Mouse (Mus musculus) myocyte (in vitro differentiated cells): Measurements from ENCODE around the gene Srsf1. TPM values are rescaled to one million over a fixed set of nuclear protein-coding genes. Genes with fewer than 3 reads are reported as not detected.

Experiments
- H3K27me3 ChIP-seq: one replicate; pipeline ENCODE4 v1.6.1; 2011; ENCODE audit not compliant: control insufficient read depth, insufficient read depth, insufficient read length
- H3K36me3 ChIP-seq: one replicate; pipeline ENCODE4 v1.6.1; 2011; ENCODE audit not compliant: control insufficient read depth, insufficient read depth
- H3K4me2 ChIP-seq: one replicate; pipeline ENCODE4 v1.6.1; 2011; ENCODE audit warnings: low read depth, control low read depth
- H3K4me3 ChIP-seq: one replicate; pipeline ENCODE4 v1.5.1; 2011; ENCODE audit warnings: mild to moderate bottlenecking, control low read depth, moderate library complexity
- H3K79me2 ChIP-seq: one replicate; pipeline ENCODE4 v1.6.1; 2011; ENCODE audit not compliant: control insufficient read depth, insufficient read depth
- H3ac ChIP-seq: one replicate; pipeline ENCODE4 v1.6.1; 2011; ENCODE audit not compliant: control insufficient read depth, insufficient read length
- CEBPB ChIP-seq: IDR thresholded peaks from 2 replicates; pipeline ENCODE4 v1.6.1; 2011; ENCODE audit warnings: mild to moderate bottlenecking, moderate library complexity; ENCODE audit not compliant: poor library complexity, insufficient read depth, severe bottlenecking
- E2F4 ChIP-seq: IDR thresholded peaks from one replicate; pipeline ENCODE4 v1.6.1; 2011; ENCODE audit warnings: mild to moderate bottlenecking, control low read depth, moderate library complexity; ENCODE audit not compliant: insufficient read depth
- MAX ChIP-seq: IDR thresholded peaks from one replicate; pipeline ENCODE4 v1.6.1; 2011; ENCODE audit warnings: low read depth, mild to moderate bottlenecking, control low read depth
- MYOD1 ChIP-seq, 3 experiments: IDR thresholded peaks; one replicate each; pipeline ENCODE4 v1.6.1; 2011; ENCODE audit warnings: control low read depth in 2 of 3, low read depth in 2 of 3, mild to moderate bottlenecking in 2 of 3, moderate library complexity in 1 of 3; ENCODE audit not compliant: insufficient read length in 2 of 3, control insufficient read depth in 1 of 3
- MYOG ChIP-seq, 3 experiments: IDR thresholded peaks; one replicate each; pipeline ENCODE4 v1.6.1; 2011; ENCODE audit warnings: control low read depth in 2 of 3, low read depth in 2 of 3, mild to moderate bottlenecking in 2 of 3; ENCODE audit not compliant: insufficient read length in 2 of 3, control insufficient read depth in 1 of 3, insufficient read depth in 1 of 3
- POLR2A ChIP-seq: IDR thresholded peaks from one replicate; pipeline ENCODE4 v1.6.1; 2011; ENCODE audit warnings: low read depth, mild to moderate bottlenecking, control low read depth, moderate library complexity; ENCODE audit not compliant: insufficient read length
- POLR2AphosphoS2 ChIP-seq: IDR thresholded peaks from one replicate; pipeline ENCODE4 v1.6.1; 2011; ENCODE audit warnings: low read depth, control low read depth; ENCODE audit not compliant: insufficient read length
- REST ChIP-seq: IDR thresholded peaks from one replicate; pipeline ENCODE4 v1.6.1; 2011; ENCODE audit warnings: mild to moderate bottlenecking, control low read depth, moderate library complexity; ENCODE audit not compliant: insufficient read depth, insufficient read length
- SRF ChIP-seq: IDR thresholded peaks from one replicate; pipeline ENCODE4 v1.6.1; 2011; ENCODE audit warnings: low read depth; ENCODE audit not compliant: control insufficient read depth, insufficient read length
- TCF12 ChIP-seq: IDR thresholded peaks from one replicate; pipeline ENCODE4 v1.6.1; 2011; ENCODE audit warnings: mild to moderate bottlenecking, control low read depth; ENCODE audit not compliant: poor library complexity, insufficient read depth, severe bottlenecking
- TCF3 ChIP-seq: IDR thresholded peaks from one replicate; pipeline ENCODE4 v1.6.1; 2011; ENCODE audit warnings: low read depth, control low read depth; ENCODE audit not compliant: insufficient read length
- USF1 ChIP-seq: IDR thresholded peaks from one replicate; pipeline ENCODE4 v1.6.1; 2011; ENCODE audit warnings: low read depth, mild to moderate bottlenecking, control low read depth, moderate library complexity
- polyA plus RNA-seq: library from polyadenylated mRNA; unstranded; fragments of >200 nt; fragmentation: generic; extraction: Trizol; gene quantifications from one replicate; pipeline ENCODE4 v1.2.1, GENCODE M21; 2012; ENCODE audit warnings: missing spikeins

The Srsf1 gene
- polyA plus RNA-seq, 1 experiment: 69.9 TPM

DNA sequence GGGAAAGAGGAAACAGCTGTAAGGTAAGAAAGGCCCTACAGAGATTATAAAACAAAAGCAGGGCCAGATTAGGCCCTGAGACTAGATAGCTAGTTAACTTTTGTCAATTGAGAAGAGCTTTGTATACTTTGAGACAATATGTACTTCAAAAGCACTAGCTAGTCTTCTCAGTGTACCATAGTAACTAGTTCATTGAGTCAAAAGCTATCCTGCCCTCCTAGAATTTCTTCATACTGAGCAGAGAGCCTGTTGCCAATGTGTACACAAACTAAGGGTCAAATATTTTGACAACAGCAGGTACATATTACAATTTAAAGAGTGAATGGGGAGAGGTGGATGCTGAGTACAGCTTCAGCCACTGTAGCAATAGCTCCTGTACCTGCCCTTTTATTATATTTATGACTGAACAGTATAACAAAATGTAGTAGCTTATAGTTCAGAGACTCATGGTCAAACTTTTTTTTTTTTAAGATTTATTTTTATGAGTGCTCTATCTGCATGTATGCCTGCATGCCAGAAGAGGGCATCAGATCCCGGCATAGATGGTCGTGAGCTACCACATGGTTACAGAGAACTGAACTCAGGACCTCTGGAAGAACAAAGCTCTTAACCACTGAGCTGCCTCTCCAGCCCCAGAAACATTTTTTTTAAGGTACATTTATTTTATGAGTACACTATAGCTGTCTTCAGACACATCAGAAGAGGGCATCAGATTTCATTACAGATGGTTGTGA is 14.9 kb downstream of the Srsf1 start:
- no peak overlapping the region for H3ac ChIP-seq
- no peak overlapping the region for H3K4me3 ChIP-seq
- TF ChIP-seq POLR2AphosphoS2: no peak
- no peak for TF ChIP-seq MAX
- TF ChIP-seq USF1: no peak
- no peak for TF ChIP-seq REST
- TF ChIP-seq POLR2A: no peak
- no peak for TF ChIP-seq TCF3
- no peak for TF ChIP-seq MYOD1 (IDR thresholded peaks at IDR 0.05; ENCODE audit: control insufficient read depth in 1 of 3, insufficient read length in 2 of 3, low read depth in 2 of 3)
- TF ChIP-seq SRF: no peak
- no peak for TF ChIP-seq MYOG (IDR thresholded peaks at IDR 0.05; ENCODE audit: control insufficient read depth in 1 of 3, insufficient read depth in 1 of 3, insufficient read length in 2 of 3, low read depth in 2 of 3)
- no peak for TF ChIP-seq E2F4
- TF ChIP-seq CEBPB: no peak
- TF ChIP-seq TCF12: no peak
- H3K36me3 ChIP-seq: no peaks in the 10 kb centered on the region
- no peaks in the 10 kb centered on the region for H3K79me2 ChIP-seq
- no peak overlapping the region for H3K4me2 ChIP-seq
- no peaks in the 10 kb centered on the region for H3K27me3 ChIP-seq

DNA sequence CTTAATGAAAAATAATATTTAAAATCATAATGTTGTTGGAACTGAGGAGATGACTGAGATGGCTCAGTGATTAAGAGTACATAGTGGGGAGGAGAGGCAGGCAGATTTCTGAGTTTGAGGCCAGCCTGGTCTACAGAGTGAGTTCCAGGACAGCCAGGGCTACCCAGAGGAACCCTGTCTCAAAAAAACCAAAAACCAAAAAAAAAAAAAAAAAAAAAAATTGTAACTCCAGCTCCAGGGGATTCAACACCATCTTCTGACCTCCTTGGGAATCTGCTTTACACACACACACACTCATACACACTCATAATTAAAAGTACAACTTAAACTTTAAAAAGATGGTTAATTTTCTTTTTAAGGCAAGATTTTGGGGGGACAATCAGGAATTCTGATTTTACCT is 18.6 kb downstream of the Srsf1 start:
- peaks cover 23% of the 10 kb centered on the region for H3K79me2 ChIP-seq
- no peak for TF ChIP-seq POLR2A
- TF ChIP-seq MYOD1 (IDR thresholded peaks at IDR 0.05; ENCODE audit: control insufficient read depth in 1 of 3, insufficient read length in 2 of 3, low read depth in 2 of 3): no peak
- TF ChIP-seq E2F4: no peak
- TF ChIP-seq SRF: no peak
- TF ChIP-seq USF1: no peak
- no peak for TF ChIP-seq TCF12
- TF ChIP-seq REST: no peak
- no peak for TF ChIP-seq CEBPB
- TF ChIP-seq TCF3: no peak
- TF ChIP-seq MAX: no peak
- TF ChIP-seq POLR2AphosphoS2: no peak
- TF ChIP-seq MYOG (IDR thresholded peaks at IDR 0.05; ENCODE audit: control insufficient read depth in 1 of 3, insufficient read depth in 1 of 3, insufficient read length in 2 of 3, low read depth in 2 of 3): no peak
- H3K4me2 ChIP-seq: no peak overlapping the region
- H3ac ChIP-seq: no peak overlapping the region
- H3K4me3 ChIP-seq: no peak overlapping the region
- H3K27me3 ChIP-seq: no peaks in the 10 kb centered on the region
- no peaks in the 10 kb centered on the region for H3K36me3 ChIP-seq

DNA sequence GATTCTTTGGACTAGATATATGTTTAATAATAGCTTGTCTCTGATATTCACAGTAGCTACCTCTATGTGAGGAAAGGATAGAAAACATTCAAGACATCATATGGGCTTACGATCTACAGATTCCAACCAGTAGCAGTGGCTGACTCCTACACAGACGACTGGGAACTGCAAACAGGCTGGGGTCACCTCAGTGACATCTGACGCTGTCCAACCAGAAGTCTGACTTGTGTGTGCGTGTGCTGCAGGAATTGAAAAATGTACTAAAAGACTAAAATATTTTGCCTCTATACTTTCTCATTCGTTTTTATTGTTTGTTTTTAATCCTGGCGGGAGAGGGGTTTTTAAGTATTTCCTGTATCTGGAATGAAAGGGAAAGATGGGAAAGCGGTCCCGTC is 20.0 kb downstream of the Srsf1 start:
- Histone ChIP-seq H3ac (peak overlapping the region; percentile 44), H3K4me3 (peak overlapping the region; percentile 85), H3K27me3 (no peaks in the 10 kb centered on the region), H3K79me2 (peaks cover 38% of the 10 kb centered on the region), H3K4me2 (peak overlapping the region; percentile 91), H3K36me3 (no peaks in the 10 kb centered on the region)
- TF ChIP-seq POLR2A: no peak
- TF ChIP-seq TCF3: no peak
- TF ChIP-seq MAX: no peak
- no peak for TF ChIP-seq SRF
- TF ChIP-seq MYOD1 (IDR thresholded peaks at IDR 0.05; ENCODE audit: control insufficient read depth in 1 of 3, insufficient read length in 2 of 3, low read depth in 2 of 3): no peak
- TF ChIP-seq USF1: no peak
- TF ChIP-seq E2F4: no peak
- no peak for TF ChIP-seq MYOG (IDR thresholded peaks at IDR 0.05; ENCODE audit: control insufficient read depth in 1 of 3, insufficient read depth in 1 of 3, insufficient read length in 2 of 3, low read depth in 2 of 3)
- no peak for TF ChIP-seq REST
- TF ChIP-seq CEBPB: no peak
- no peak for TF ChIP-seq POLR2AphosphoS2

DNA sequence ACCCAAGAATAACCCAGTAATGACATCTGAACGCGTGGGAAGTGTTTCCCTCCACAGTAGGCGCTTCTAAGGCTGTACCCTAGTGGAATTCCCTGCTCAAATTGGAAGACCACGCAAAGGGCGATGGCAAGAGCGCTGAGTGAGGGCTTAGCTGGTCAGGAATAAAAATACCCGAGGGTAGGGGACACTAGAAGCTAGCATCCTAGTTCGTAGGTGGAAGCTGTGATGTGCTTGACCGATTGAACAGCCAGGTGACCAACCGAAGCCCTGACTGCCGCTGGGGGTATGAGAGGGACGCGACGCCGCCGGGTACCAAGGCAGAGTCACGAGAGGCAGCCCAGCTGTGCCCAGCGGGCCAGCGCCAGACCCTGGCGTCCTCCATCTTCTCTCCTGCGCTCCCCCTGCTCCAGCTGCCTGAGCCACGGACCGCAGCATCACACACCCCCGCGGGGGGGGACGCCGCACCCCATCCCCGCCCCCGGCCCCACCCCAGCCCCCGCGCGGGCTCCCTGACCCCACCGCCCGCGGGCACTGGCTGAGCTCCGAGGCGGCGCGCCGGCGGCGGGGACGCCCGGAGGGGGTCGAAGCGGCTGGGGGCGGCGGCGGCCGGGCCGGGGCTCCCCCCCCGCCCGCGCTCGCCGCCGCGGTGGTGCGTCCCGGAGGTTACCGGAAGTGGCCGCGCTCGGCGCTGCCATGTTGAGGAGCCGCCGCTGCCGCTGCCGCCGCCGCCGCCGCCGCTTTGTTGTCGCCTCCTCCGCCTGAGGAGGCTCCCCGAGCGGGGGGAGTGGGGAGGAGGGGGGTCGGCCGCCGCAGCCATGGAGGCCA is 20.6 kb downstream of the Srsf1 start, which contains the start of gene Vezf1:
TSS of gene Vezf1 (plus strand) at position 694 of the 825 bp plus-strand sequence.
- H3K27me3 ChIP-seq: no peaks in the 10 kb centered on the region
- peak within 1 kb of the TSS; percentile 85 for H3K4me3 ChIP-seq
- H3K4me2 ChIP-seq: peak within 1 kb of the TSS; percentile 97
- peak within 1 kb of the TSS; percentile 44 for H3ac ChIP-seq
- no peaks in the 10 kb centered on the region for H3K36me3 ChIP-seq
- TF ChIP-seq MYOD1 (IDR thresholded peaks at IDR 0.05; ENCODE audit: control insufficient read depth in 1 of 3, insufficient read length in 2 of 3, low read depth in 2 of 3): peak in 2 of 3 experiments; percentile 52 to 57
- peak; percentile 85 for TF ChIP-seq POLR2A
- no peak for TF ChIP-seq TCF3
- peak; percentile 95 for TF ChIP-seq POLR2AphosphoS2
- TF ChIP-seq MYOG (IDR thresholded peaks at IDR 0.05; ENCODE audit: control insufficient read depth in 1 of 3, insufficient read depth in 1 of 3, insufficient read length in 2 of 3, low read depth in 2 of 3): peak in 2 of 3 experiments; percentile 60 to 76
- H3K79me2 ChIP-seq: peaks cover 44% of the 10 kb centered on the region
